Mouse (Mus musculus) C2C12 (cell line): ENCODE measurements around the gene Ccdc185. TPM values are rescaled to one million over a fixed set of nuclear protein-coding genes. Genes with fewer than 3 reads are reported as not detected.

Experiments
- H3K27me3 ChIP-seq: one replicate; pipeline ENCODE4 v1.6.1; 2011; ENCODE audit not compliant: control insufficient read depth, insufficient read depth, insufficient read length
- H3K36me3 ChIP-seq: one replicate; pipeline ENCODE4 v1.6.1; 2011; ENCODE audit not compliant: control insufficient read depth, insufficient read depth
- H3K4me3 ChIP-seq: one replicate; pipeline ENCODE4 v1.5.1; 2011; ENCODE audit warnings: mild to moderate bottlenecking, control low read depth; ENCODE audit not compliant: poor library complexity, insufficient read depth, severe bottlenecking
- H3K79me2 ChIP-seq: one replicate; pipeline ENCODE4 v1.6.1; 2011; ENCODE audit not compliant: control insufficient read depth, insufficient read depth
- H3K79me3 ChIP-seq: one replicate; pipeline ENCODE4 v1.6.1; 2011; ENCODE audit warnings: low read depth, control low read depth
- H3ac ChIP-seq: one replicate; pipeline ENCODE3; 2011; ENCODE audit warnings: low read depth; ENCODE audit not compliant: control insufficient read depth, insufficient read length
- CEBPB ChIP-seq: IDR thresholded peaks from one replicate; pipeline ENCODE4 v1.6.1; 2011; ENCODE audit warnings: low read depth, mild to moderate bottlenecking, control low read depth, moderate library complexity
- CTCF ChIP-seq: IDR thresholded peaks from one replicate; pipeline ENCODE4 v1.5.1; 2011; ENCODE audit not compliant: control insufficient read depth, insufficient read depth, insufficient read length
- FOSL1 ChIP-seq: IDR thresholded peaks from one replicate; pipeline ENCODE4 v1.8.0; 2011; ENCODE audit warnings: mild to moderate bottlenecking, low read length; ENCODE audit not compliant: poor library complexity, insufficient read depth, severe bottlenecking
- MAX ChIP-seq: IDR thresholded peaks from one replicate; pipeline ENCODE4 v1.6.1; 2011; ENCODE audit warnings: mild to moderate bottlenecking, control low read depth
- MYOD1 ChIP-seq: IDR thresholded peaks from one replicate; pipeline ENCODE4 v1.6.1; 2011; ENCODE audit warnings: low read depth; ENCODE audit not compliant: control insufficient read depth, insufficient read length
- MYOG ChIP-seq: IDR thresholded peaks from one replicate; pipeline ENCODE4 v1.6.1; 2011; ENCODE audit not compliant: control insufficient read depth, insufficient read length; ENCODE audit errors: extremely low read depth
- USF1 ChIP-seq: IDR thresholded peaks from one replicate; pipeline ENCODE4 v1.6.1; 2011; ENCODE audit warnings: low read depth, mild to moderate bottlenecking, control low read depth, moderate library complexity
- long read RNA-seq, 2 experiments: library from polyadenylated mRNA; unstranded; transcript quantifications; one replicate each; pipeline ENCODE4 v2.0.0; 2019 to 2020
- polyA plus RNA-seq: library from polyadenylated mRNA; unstranded; fragments of >200 nt; fragmentation: generic; extraction: Trizol; gene quantifications from one replicate; pipeline ENCODE4 v1.2.1, GENCODE M21; 2012; ENCODE audit warnings: missing spikeins

Gene Ccdc185
- not detected for polyA plus RNA-seq
- long read RNA-seq, experiment 1: 0 reads
- long read RNA-seq, experiment 2: 0 reads

DNA sequence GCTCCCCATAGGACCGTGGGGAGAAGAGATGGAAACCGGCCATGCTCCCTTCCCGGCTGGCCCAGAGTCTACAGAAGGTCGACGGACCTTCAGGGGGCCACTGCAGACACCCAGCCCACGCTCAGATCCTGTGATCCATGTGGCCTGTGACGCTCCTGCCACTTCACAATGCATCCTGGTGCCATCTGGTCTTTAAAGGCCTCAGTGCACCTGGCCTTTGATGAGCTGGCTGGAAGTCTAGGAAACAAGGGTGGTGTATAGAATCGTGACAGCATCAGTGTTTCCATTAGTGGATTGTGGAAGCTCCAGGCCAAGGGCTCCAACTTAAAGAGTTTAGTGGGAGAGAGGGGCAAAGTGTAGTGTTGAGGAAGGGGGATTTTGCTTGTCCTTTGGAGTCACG is at the start of gene Ccdc185:
TSS of gene Ccdc185 (minus strand) at position 101 of the 400 bp plus-strand sequence.
- H3K79me2 ChIP-seq: no peaks in the 10 kb centered on the region
- H3K27me3 ChIP-seq: peaks cover 12% of the 10 kb centered on the region
- H3K79me3 ChIP-seq: no peaks in the 10 kb centered on the region
- TF ChIP-seq CTCF (no peak), MYOD1 (no peak)
- H3K4me3 ChIP-seq: no peak within 1 kb of the TSS
- no peaks in the 10 kb centered on the region for H3K36me3 ChIP-seq
- no peak within 1 kb of the TSS for H3ac ChIP-seq

- Histone ChIP-seq H3K4me3 (no peak overlapping the region), H3K79me2 (no peaks in the 10 kb centered on the region), H3K36me3 (no peaks in the 10 kb centered on the region), H3K27me3 (peaks cover 5% of the 10 kb centered on the region), H3K79me3 (no peaks in the 10 kb centered on the region), H3ac (no peak overlapping the region)
- TF ChIP-seq MYOG: no peak
- TF ChIP-seq CTCF: no peak
- TF ChIP-seq MAX: no peak
- no peak for TF ChIP-seq USF1
- no peak for TF ChIP-seq MYOD1
- TF ChIP-seq FOSL1: no peak
- TF ChIP-seq CEBPB: no peak
Observed at GRCm38 (mm10) chr1:182797048-182797447, 48.1 kb upstream of the Ccdc185 start.

- Histone ChIP-seq H3K36me3 (no peaks in the 10 kb centered on the region), H3K79me2 (no peaks in the 10 kb centered on the region), H3K27me3 (peaks cover 5% of the 10 kb centered on the region), H3K79me3 (no peaks in the 10 kb centered on the region), H3ac (no peak overlapping the region), H3K4me3 (no peak overlapping the region)
- no peak for TF ChIP-seq MYOD1
- no peak for TF ChIP-seq MYOG
- no peak for TF ChIP-seq USF1
- no peak for TF ChIP-seq CTCF
Observed at GRCm38 (mm10) chr1:182794628-182795027, 45.6 kb upstream of the Ccdc185 start.

GRCm38 (mm10) chr1:182794221-182794620 is 45.2 kb upstream of the Ccdc185 start:
- Histone ChIP-seq H3K4me3 (no peak overlapping the region), H3K27me3 (peaks cover 5% of the 10 kb centered on the region), H3ac (no peak overlapping the region), H3K79me2 (no peaks in the 10 kb centered on the region), H3K79me3 (no peaks in the 10 kb centered on the region), H3K36me3 (no peaks in the 10 kb centered on the region)
- TF ChIP-seq CTCF: no peak
- no peak for TF ChIP-seq USF1
- no peak for TF ChIP-seq MYOD1
- TF ChIP-seq MAX: no peak
- TF ChIP-seq FOSL1: no peak

DNA sequence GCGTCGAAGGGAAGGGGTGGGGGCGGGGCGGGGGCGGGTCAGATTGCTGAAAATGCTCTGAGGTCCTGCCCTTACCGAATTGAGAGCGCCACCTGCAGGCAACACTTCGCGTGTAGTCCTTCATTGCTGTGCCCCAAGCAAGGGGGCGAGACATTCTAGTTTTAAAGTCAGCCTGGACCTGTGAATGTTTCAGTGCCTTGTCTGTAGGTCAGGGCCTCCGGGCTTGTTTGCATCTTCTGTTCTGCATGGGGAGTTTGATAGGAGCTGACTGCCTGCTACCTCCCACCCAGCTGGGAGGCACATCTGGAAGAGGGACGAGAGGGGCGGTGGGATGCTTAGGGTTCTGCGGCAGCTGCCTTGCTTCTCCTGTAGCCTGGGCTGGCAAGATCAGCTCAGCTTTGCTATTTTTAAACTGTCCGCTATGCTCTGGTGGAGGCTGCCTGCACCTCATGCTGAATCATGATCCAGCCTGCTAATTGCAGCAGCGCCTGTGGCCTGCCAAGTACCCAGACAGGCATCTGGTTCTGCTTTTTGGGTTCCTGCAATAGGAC is 43.6 kb upstream of the Ccdc185 start:
- Histone ChIP-seq H3ac (no peak overlapping the region), H3K79me2 (no peaks in the 10 kb centered on the region), H3K4me3 (no peak overlapping the region), H3K79me3 (no peaks in the 10 kb centered on the region), H3K27me3 (peaks cover 3% of the 10 kb centered on the region), H3K36me3 (no peaks in the 10 kb centered on the region)
- TF ChIP-seq MYOG (no peak), CTCF (peak; percentile 23)

- no peaks in the 10 kb centered on the region for H3K79me2 ChIP-seq
- no peaks in the 10 kb centered on the region for H3K36me3 ChIP-seq
- H3ac ChIP-seq: no peak overlapping the region
- H3K79me3 ChIP-seq: no peaks in the 10 kb centered on the region
- H3K27me3 ChIP-seq: no peaks in the 10 kb centered on the region
- TF ChIP-seq CEBPB: no peak
- TF ChIP-seq MYOD1: no peak
- TF ChIP-seq USF1: no peak
- TF ChIP-seq FOSL1: no peak
- TF ChIP-seq MAX: no peak
- TF ChIP-seq MYOG: no peak
- no peak for TF ChIP-seq CTCF
- H3K4me3 ChIP-seq: no peak overlapping the region
Observed at GRCm38 (mm10) chr1:182788896-182789295, 39.9 kb upstream of the Ccdc185 start.
